ENCODE assay signal across 8 mouse cellular contexts in genomic region chr11:95842074-95842681, GRCm38 (mm10). TPM values are rescaled to one million over a fixed set of nuclear protein-coding genes. Genes with fewer than 3 reads are reported as not detected.
DNase-seq lines count a peak whose midpoint lies in the region; ATAC-seq and TF ChIP-seq lines count a peak whose summit lies in the region.

Abi3 (minus strand) TSS chr11:95842476.

- ATAC-seq in G1E (ENCODE audit: extremely low read depth, insufficient number of reproducible peaks, low FRiP score, poor library complexity, severe bottlenecking) = peak; percentile 38
- peak; percentile 68 for ATAC-seq in intestine, embryonic 15.5 days
- ATAC-seq in liver, postnatal 0 days = peak; percentile 73

- peak within 1 kb of the TSS; percentile 40 for H3K4me2 ChIP-seq in intestine, embryonic 15.5 days (replicated peaks)
- H3K4me2 ChIP-seq in liver, postnatal 0 days (ENCODE audit: low read depth, low read length) = peak within 1 kb of the TSS; percentile 58

- peak within 1 kb of the TSS; percentile 70 for H3K4me3 ChIP-seq in G1E (ENCODE audit: low read depth, low read length)
- H3K4me3 ChIP-seq in intestine, embryonic 15.5 days (replicated peaks) = peak within 1 kb of the TSS; percentile 28
- H3K4me3 ChIP-seq in liver, postnatal 0 days (ENCODE audit: low read depth, low read length) = peak within 1 kb of the TSS; percentile 48

- H3K9me3 ChIP-seq in G1E (replicated peaks) = no peaks in the 10 kb centered on the region
- H3K9me3 ChIP-seq in intestine, embryonic 15.5 days = no peaks in the 10 kb centered on the region
- no peaks in the 10 kb centered on the region for H3K9me3 ChIP-seq in liver, postnatal 0 days (ENCODE audit: low read length)

- peak within 1 kb of the TSS; percentile 23; the same call in 1 of the 2 replicates for H3K9ac ChIP-seq in intestine, embryonic 15.5 days
- H3K9ac ChIP-seq in liver, postnatal 0 days (replicated peaks) = peak within 1 kb of the TSS; percentile 55

- DNase-seq in 416B (ENCODE audit: low read depth) = peak; percentile 58
- peak; percentile 73 for DNase-seq in G1E (ENCODE audit: low spot score)
- peak; percentile 42 for DNase-seq in gastrocnemius, postnatal 10 days
- peak; percentile 76 for DNase-seq in liver, postnatal 0 days
- peak; percentile 61 to 81 for DNase-seq in spleen, postnatal 10 days (ENCODE audit: low spot score in 2 of 2)
- no peak for DNase-seq in cerebellum, adult 9-10 months
- DNase-seq in c-Kit-positive CD71-positive TER-119-positive erythroid progenitor cells, embryonic 14.5 days (ENCODE audit: low spot score) = no peak

- 0 out of 2 replicates have a peak, but pooled peaks have one; percentile 51 for TF ChIP-seq EP300 in liver, postnatal 0 days (IDR thresholded peaks at IDR 0.05; ENCODE audit: low read depth)

- no peaks in the 10 kb centered on the region for H3K27me3 ChIP-seq in G1E (ENCODE audit: insufficient read depth, low read length)
- H3K27me3 ChIP-seq in intestine, embryonic 15.5 days (replicated peaks) = no peaks in the 10 kb centered on the region
- no peaks in the 10 kb centered on the region for H3K27me3 ChIP-seq in liver, postnatal 0 days (ENCODE audit: insufficient read depth, low read length)

- peak within 1 kb of the TSS; percentile 56 for H3K27ac ChIP-seq in intestine, embryonic 15.5 days
- peak within 1 kb of the TSS; percentile 86 for H3K27ac ChIP-seq in liver, postnatal 0 days (ENCODE audit: low read depth)

- peaks cover 22% of the 10 kb centered on the region for H3K36me3 ChIP-seq in G1E (replicated peaks)
- no peaks in the 10 kb centered on the region for H3K36me3 ChIP-seq in intestine, embryonic 15.5 days
- no peaks in the 10 kb centered on the region for H3K36me3 ChIP-seq in liver, postnatal 0 days (replicated peaks; ENCODE audit: insufficient read depth, low read length)

- TF ChIP-seq CTCF in G1E (IDR thresholded peaks at IDR 0.05; ENCODE audit: low read depth, low read length) = no peak
- no peak for TF ChIP-seq CTCF in liver, postnatal 0 days (IDR thresholded peaks at IDR 0.05; ENCODE audit: low read depth)

- peaks cover 86% of the 10 kb centered on the region for H3K4me1 ChIP-seq in G1E (ENCODE audit: insufficient read depth, low read depth, low read length)
- H3K4me1 ChIP-seq in intestine, embryonic 15.5 days (replicated peaks) = peaks cover 24% of the 10 kb centered on the region
- peaks cover 35% of the 10 kb centered on the region for H3K4me1 ChIP-seq in liver, postnatal 0 days (ENCODE audit: insufficient read depth)

- 15% methylated on average over 11 of the region's 11 CpGs for WGBS in intestine, embryonic 15.5 days
- WGBS in liver, postnatal 0 days (ENCODE audit: insufficient replicate concordance) = 2% methylated on average over 11 of the region's 11 CpGs

RNA-seq across cellular contexts. Expression of gene Abi3, which starts in this region (rescaled TPM):
- 22.7 and 29.2 TPM in 2 replicates for total RNA-seq in G1E (2014; fragmentation: Nextera tagmentation)
- 12.7 and 14.1 TPM in 2 replicates for total RNA-seq in G1E (2017)
- 56.9 and 79.3 TPM in 2 replicates for polyA plus RNA-seq in G1E (2012)
- 1 to 10 TPM; 3.4 to 7.1 TPM for total RNA-seq in gastrocnemius, postnatal 10 days (2021)
- polyA plus RNA-seq in intestine, embryonic 15.5 days (2015; fragmentation: Nextera tagmentation; extraction: Ambion mirVana) = 9.5 and 10.0 TPM in 2 replicates
- polyA plus RNA-seq in liver, postnatal 0 days (2015; fragmentation: Nextera tagmentation; extraction: Ambion mirVana) = 9.8 and 10.2 TPM in 2 replicates

Comparison
In these comparisons a context has a peak if more than half of its experiments do, and no peak if none do; other contexts are left out.
1. DNase-seq: peak in 416B (single experiment), G1E (single experiment), gastrocnemius, postnatal 10 days (single experiment), liver, postnatal 0 days (single experiment) and spleen, postnatal 10 days (2 of 2); none in cerebellum, adult 9-10 months (single experiment) and c-Kit-positive CD71-positive TER-119-positive erythroid progenitor cells, embryonic 14.5 days (single experiment).
2. Peak in every context shown above with its lines, with median percentiles within 50 percentile points of each other: ATAC-seq and H3K4me3 ChIP-seq.